Mouse (Mus musculus) liver, adult (tissue): ENCODE results near the gene Dhx8.

Experiments
- GATA4 ChIP-seq: IDR thresholded peaks from 2 replicates; pipeline ENCODE4 v1.6.1; 2014; ENCODE audit warnings: mild to moderate bottlenecking, low read length; ENCODE audit not compliant: insufficient replicate concordance

Dhx8 gene

DNA sequence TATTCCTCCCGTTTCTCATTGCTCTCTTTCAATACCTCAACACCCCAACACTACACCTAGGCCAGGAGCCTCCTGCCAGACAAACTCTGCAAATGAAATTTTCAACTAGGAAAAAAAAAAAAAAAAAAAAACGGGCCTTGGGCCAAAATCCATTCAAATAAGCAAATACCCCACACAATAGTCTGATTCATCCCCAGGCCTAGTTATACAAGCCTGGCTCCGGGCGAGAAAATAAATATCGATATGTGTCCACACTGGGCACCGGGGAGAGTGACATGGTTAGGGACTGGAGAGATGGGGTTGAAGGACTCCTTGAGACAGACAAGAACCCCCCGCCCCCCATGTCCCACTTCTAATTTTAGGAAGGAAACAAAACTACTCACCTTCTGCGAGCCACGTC lies 50.9 kb downstream of the Dhx8 start:
- no peak for TF ChIP-seq GATA4

DNA sequence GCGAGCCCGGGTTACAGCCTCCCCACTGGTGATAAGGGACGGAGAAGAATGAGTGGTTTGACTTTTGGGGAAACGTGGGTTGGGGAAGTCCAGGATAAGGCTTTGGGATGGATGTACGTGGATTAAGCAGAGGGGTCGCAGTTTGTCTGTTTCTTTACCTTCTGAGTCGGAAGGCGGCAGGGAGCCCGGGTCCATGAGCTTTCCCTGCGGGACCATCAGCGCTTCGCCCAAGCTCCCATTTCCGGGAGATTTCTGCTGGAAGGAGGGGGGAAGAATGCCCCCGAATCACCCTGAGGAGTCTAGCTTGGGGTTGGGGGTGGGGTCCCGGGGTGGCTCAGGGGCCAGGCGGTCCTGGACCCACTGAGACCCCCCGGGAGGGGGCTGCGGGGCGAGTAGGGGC lies 51.4 kb downstream of the Dhx8 start:
- no peak for TF ChIP-seq GATA4

DNA sequence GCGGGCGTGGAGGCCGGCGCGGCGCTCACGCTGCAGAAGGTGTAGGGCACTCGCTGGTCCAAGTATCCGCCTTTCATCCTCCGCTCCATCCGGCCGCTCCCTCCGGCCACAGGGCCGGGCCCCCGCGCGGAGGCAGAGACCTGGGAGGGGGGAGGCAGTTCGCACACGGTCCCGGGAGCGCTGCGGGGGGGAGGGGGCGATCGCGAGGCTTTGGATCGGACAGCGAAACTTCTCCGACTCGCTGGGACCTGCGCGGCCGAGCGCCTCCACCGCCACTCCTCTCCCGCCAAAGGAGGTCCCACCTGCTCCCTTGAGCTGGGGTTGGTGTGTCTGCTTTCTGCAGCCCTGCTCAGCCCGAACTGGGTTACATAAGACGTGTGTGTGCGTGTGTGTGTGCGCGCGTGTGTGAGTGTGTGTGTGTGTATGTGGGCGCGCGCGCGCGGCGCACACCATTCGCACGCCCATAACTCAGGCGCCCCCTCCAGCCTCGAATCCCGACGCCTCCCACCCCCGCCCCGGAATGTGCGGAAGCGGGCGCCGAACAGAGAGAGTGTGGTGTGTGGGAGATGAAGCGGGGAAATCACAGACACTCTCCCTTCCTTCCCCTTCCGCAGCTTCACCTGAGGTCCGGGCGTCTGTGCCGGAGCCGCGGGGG lies 51.9 kb downstream of the Dhx8 start:
- TF ChIP-seq GATA4, result no peak

DNA sequence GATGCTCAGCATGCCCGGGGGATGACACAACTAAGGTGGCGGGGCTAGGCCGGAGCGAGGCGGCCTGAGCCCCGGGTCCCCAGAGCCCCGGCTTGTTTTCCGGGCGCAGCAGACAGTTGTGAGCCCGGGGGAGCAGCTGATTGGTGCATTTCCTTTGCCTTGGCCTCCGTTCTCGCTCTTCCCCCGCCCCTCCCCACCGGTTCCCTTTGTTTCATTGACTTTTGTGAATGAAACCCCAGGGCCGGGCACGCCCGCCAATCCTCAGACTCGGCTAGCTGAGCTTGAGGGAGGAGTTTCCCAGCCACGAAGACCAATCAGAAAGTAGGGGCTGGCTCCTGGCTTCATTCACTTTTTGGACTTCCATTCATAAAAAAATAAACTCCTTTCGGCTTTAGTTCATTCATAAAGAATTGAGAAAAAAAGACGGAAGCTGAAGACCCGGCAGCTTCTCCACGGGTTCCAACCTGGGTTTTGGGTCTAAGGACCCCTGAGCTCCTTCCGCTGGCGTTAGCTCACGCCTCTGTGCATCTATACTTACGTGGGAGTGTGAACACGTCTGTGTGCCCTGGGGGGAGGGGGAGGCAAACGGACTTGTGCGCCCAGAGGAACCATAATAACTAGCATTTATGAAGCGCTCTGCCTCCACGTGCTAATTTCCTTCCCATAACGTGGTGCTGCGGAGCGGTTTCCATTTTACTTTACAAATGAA lies 52.6 kb downstream of the Dhx8 start, which contains the start of gene Etv4:
TSS of gene Etv4 (minus strand) at position 229 of the 709 bp plus-strand sequence.
- TF ChIP-seq GATA4, result no peak

DNA sequence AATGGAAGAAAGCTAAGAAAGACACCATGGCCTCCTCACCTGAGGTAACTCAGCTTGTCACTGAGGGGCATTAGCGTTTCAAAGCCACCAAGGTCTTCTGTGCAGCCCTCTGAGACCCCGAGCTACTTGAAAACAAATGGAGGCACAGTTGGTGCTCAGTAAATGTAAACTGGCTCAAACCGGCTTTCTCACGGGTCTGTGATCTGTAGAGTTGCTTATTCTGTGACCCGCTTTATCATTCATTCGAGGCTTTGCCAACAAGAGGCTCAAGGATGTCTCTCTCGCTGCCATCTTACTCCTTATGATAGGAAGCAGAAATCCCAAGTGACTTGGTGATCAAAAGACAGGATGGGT lies 53.1 kb downstream of the Dhx8 start:
- no peak for TF ChIP-seq GATA4

DNA sequence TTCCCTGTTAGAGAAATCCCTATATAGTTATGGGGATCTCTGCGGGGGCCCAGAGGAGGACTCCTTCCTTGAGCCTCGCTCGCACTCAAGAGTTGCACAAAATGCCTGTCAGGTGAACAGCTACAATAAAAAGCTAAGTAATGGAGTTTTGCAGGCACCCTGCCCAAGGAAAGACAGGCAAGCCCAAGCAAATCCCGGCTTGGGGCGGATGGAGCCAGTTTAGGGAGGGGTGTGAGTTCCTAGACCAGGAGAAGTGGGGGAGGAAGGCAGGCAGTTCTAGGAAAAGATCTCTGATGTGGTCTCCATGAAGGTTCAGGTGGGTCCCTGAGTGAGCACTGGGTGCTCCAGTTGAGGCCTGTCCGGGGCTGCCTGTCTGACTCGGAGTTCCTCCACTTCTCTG lies 53.9 kb downstream of the Dhx8 start:
- TF ChIP-seq GATA4, result no peak

DNA sequence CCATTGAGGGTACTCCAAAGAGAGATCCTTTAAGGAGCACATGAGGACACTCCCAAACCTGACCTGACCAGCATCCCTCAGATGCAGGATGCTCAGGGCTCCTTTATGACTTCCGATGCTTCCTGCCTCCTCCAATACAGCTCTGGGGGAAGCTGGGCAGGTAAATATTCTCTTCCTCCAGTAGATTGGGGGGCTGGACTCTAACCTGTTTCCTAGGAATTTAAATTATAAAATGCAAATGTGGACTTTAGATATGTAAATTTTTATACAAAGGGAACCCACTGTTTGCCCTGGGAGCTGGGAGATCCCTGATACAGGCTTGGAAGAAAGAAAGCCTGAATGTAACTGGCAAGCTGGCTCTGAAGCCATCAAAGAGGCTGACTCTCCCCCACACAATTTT lies 54.7 kb downstream of the Dhx8 start:
- no peak for TF ChIP-seq GATA4

DNA sequence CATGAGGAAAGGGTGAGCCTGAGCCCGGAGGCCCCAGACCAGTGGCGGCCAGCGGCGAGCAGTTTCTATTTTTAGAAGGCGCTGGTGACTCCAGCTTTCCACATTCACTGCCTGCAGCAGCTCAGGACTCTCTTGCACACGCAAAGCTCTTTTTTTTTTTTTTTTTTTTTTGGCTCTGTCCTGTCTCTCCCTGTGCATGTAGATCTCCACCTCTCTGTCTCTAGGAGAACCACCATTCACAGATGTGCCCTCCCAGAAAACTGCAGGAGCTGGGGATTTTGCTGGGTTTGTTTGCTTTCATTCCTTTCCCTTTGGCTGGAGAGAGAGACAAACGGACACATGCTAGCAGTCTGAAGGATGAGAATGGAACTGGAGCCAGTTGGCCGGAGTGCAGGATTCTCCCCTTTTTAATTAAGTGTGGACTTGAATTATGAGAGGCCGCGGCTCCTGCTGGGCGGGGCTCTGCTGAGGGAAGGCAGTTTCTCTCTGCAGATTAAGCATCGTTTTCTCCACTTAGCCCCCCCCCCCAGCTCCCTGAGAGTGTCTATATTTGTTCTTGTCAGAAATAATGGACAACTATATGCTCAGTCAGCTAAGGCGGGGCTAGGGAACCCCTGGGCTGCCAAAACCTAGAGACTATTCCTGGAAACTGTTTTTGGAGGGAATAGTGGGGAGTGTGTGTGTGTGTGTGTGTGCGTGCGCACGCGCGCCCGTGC lies 58.2 kb downstream of the Dhx8 start:
- no peak for TF ChIP-seq GATA4

DNA sequence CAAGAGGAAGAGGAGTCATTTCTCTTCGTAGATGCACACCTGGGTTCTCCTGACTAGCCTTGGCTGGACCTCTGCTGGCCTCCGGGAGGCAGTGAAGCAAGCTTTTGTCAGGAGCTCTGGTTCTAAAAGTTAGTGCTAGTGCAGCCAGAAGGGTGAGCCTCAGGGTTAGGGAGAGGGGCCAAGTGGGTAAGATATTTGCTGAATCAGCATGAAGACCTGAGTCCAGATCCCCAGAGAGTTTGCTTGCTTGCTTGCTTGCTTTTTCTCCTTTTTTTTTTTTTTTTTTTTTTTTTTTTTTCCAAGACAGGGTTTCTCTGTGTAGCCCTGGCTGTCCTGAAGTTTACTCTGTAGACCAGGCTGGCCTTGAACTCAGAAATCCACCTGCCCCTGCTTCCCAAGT lies 64.6 kb downstream of the Dhx8 start:
- TF ChIP-seq GATA4, result no peak

DNA sequence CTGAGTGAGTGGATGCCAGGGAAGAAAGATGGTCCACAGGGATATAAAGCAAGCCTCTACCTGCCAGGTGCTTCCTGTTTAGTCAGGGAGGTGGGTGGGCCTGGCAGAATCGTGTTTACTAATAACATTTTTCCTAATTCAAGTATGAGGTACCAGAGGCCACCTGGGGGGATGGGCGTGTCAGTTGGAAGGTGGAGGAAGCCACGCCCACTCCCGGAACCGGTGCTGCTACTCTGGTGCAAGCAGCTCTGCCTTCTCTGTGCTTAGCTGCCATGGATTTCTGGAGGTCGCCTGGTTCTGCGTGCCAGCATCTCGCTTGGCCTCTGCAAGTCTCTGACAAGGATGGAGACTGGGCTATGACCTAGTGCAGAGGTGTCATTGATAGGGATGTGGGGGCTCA lies 65.4 kb downstream of the Dhx8 start:
- no peak for TF ChIP-seq GATA4

DNA sequence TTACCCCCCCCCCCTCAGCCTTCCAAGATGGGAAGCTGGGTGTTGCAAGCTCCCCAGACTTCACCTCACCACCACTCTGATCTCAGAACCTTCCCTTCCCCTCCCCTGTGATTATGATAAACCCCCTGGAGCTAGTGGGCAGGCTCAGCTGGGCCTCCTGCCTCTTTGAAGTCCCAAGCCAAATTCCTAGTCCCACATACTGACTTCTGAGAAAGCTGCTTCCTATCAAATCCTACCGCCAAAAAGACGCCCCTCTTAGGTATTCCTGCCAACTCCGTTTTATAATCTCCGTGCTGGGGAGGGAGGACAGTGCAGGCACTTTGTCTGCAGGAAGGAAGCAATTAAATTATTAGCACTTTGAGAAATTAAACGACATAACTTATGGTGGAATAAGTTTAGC lies 68.7 kb downstream of the Dhx8 start:
- TF ChIP-seq GATA4, result no peak

DNA sequence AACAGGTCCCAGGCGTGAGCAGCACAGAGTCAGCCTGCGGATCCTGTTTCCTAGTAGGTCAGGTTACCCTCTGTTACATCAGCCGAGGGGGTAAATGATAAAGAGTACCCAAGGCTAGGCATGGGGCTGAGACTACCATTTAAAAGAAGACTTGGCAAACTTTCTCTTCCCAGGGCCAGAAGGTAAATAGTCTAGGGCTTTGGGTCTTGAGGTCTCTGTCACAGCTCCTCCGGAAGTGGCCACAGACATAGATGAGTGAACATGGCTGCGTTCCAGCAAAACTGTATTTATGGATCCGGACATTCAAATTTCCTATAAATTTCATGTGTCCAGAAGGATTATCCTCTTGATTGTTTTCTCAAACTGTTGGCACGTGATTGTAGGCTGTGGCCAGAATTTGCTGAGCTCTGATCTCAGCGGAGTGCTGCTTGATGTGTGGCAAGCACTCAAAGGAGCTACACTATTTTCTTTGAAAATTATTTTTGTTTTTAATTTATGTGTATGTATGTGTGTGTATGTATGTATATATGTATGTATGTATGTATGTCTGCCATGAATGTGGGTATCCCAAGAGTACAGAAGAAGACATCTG lies 72.5 kb downstream of the Dhx8 start:
- TF ChIP-seq GATA4, result no peak

DNA sequence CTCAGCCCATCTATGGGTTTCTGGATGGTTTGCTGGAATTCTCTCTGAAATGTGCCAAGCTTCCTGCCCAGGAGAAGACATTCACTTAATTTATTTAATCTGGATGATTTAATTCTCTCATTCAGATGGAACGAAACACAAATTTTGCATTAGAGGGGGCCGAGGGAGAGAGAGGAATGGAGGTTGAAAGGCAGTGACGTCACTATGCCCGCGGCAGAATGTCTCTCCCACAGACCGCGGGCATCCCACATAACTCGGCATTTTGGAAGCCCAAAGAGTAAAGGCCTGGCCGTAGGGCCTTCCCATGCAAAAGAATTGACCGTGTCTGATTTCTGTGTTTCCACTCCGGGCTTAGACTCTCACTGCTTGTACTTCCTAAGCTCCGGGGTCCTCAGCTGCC lies 74.0 kb downstream of the Dhx8 start:
- TF ChIP-seq GATA4, result no peak

DNA sequence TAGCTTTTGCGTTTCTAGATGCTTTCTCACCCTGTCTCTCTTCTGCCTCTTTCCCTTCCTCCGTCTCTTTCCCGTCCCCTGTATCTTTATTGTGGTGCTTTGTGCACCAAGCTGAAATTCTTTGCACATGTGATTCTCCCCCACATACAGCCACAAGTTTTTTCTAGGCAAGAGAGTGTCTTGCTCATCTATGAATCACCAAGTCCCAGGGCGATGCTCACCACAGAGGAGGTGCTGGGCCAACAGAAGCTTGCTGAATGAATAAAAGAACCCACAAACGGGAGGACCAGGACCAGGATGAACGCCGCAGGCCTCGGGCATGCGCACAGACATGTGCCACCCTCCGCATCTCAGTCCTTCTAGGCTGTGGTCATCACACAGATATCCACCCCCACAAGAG lies 74.5 kb downstream of the Dhx8 start:
- TF ChIP-seq GATA4, result no peak

DNA sequence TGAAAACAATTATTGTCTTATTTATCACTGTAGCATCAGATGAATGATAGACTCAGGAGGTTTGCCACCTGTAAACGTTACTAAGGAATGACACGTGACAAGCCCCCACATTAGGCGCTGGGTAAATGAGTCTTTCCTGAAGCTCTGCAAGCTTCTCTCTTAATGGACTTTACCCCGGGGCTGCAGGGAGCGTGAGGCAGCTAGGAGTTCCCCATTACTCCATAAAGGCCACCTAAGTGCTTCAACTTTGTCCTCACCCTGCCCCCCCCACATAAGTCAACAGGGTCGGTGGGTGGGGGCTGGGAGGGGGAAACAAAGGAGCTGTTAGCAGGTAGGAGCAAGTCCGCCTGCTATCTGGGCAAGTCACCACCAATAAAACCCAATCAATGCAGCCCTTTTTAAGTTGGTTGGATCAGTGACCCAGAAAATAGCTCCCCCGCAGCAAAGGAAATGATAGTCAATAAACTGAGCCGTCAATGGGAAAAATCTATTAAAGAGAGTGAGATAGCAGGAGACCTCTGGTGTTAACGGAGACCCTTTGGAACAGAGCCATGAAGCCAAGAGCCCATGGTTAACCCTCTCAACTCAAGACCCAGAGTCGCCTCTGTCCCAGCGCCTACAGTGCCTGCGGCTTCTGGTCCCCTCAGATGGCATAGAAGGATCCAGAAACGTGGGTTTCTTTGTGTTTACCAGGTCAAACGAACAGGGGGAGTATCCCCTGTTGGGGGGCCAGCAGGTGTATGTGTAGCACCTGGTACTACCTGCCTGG lies 76.5 kb downstream of the Dhx8 start:
- no peak for TF ChIP-seq GATA4
